Mouse (Mus musculus): Measurements from ENCODE around the gene Scrn3.

GRCm38 (mm10) chr2:73351496-73351895, 39.1 kb downstream of the Scrn3 start:
- TF ChIP-seq CTCF (IDR thresholded peaks at IDR 0.05; ENCODE audit: low read depth, low read length): no peak
- TF ChIP-seq POLR2A (IDR thresholded peaks at IDR 0.05; ENCODE audit: extremely low read depth, insufficient read depth, low read length): no peak

Data from liver, adult 2 months (tissue).